Mouse (Mus musculus): ENCODE data around the gene Cd3eap. TPM values are rescaled to one million over a fixed set of nuclear protein-coding genes. Genes with fewer than 3 reads are reported as not detected.

The Cd3eap gene
- 15.8 and 18.7 TPM in 2 replicates for polyA plus RNA-seq (2015; fragmentation: Nextera tagmentation; extraction: Ambion mirVana)

GRCm38 (mm10) chr7:19359299-19359891 is at the start of gene Cd3eap, which contains the start of gene Ppp1r13l:
Cd3eap (minus strand) TSS chr7:19359483.
Ppp1r13l (plus strand) TSS chr7:19359749.
- peak; percentile 89 for DNase-seq (ENCODE audit: low spot score)

GRCm38 (mm10) chr7:19405417-19405816 is 46.1 kb upstream of the Cd3eap start:
- peak; percentile 85 for DNase-seq (ENCODE audit: low spot score)

- DNase-seq (ENCODE audit: low spot score): no peak
These were observed 45.2 kb upstream of the Cd3eap start, which contains the start of gene Ckm for GRCm38 (mm10) chr7:19404476-19404875. Ckm (plus strand) TSS chr7:19404776.

- peak; percentile 94 for DNase-seq (ENCODE audit: low spot score)
These were observed 44.5 kb upstream of the Cd3eap start, which contains the start of gene Klc3 for GRCm38 (mm10) chr7:19403731-19404296. Klc3 (minus strand) TSS chr7:19404104.

- DNase-seq (ENCODE audit: low spot score): no peak
These were observed 43.3 kb upstream of the Cd3eap start for GRCm38 (mm10) chr7:19402535-19403112.

GRCm38 (mm10) chr7:19400946-19401345 is 41.7 kb upstream of the Cd3eap start:
- no peak for DNase-seq (ENCODE audit: low spot score)

- peak; percentile 70 for DNase-seq (ENCODE audit: low spot score)
These were observed 40.4 kb upstream of the Cd3eap start for GRCm38 (mm10) chr7:19399496-19400280.

GRCm38 (mm10) chr7:19394484-19394883 is 35.2 kb upstream of the Cd3eap start:
- DNase-seq (ENCODE audit: low spot score): no peak

- no peak for DNase-seq (ENCODE audit: low spot score)
These were observed 29.6 kb upstream of the Cd3eap start for GRCm38 (mm10) chr7:19388699-19389413.

GRCm38 (mm10) chr7:19383708-19384107 is 24.4 kb upstream of the Cd3eap start:
- no peak for DNase-seq (ENCODE audit: low spot score)

GRCm38 (mm10) chr7:19382166-19382541 is 22.9 kb upstream of the Cd3eap start:
- peak; percentile 42 for DNase-seq (ENCODE audit: low spot score)

GRCm38 (mm10) chr7:19381377-19382165 is 22.3 kb upstream of the Cd3eap start, which contains the start of gene Ercc2:
Ercc2 (plus strand) TSS chr7:19382010.
- DNase-seq (ENCODE audit: low spot score): peak; percentile 99

- no peak for DNase-seq (ENCODE audit: low spot score)
These were observed 18.8 kb upstream of the Cd3eap start for GRCm38 (mm10) chr7:19378049-19378448.

- DNase-seq (ENCODE audit: low spot score): no peak
These were observed 16.7 kb upstream of the Cd3eap start for GRCm38 (mm10) chr7:19376019-19376418.

- DNase-seq (ENCODE audit: low spot score): no peak
These were observed 16.1 kb upstream of the Cd3eap start for GRCm38 (mm10) chr7:19375368-19375767.

GRCm38 (mm10) chr7:19373367-19373766 is 14.1 kb upstream of the Cd3eap start:
- no peak for DNase-seq (ENCODE audit: low spot score)

GRCm38 (mm10) chr7:19369823-19370425 is 10.6 kb upstream of the Cd3eap start:
- peak; percentile 76 for DNase-seq (ENCODE audit: low spot score)

GRCm38 (mm10) chr7:19368380-19368779 is 9.1 kb upstream of the Cd3eap start:
- no peak for DNase-seq (ENCODE audit: low spot score)

GRCm38 (mm10) chr7:19365376-19365775 is 6.1 kb upstream of the Cd3eap start:
- no peak for DNase-seq (ENCODE audit: low spot score)

GRCm38 (mm10) chr7:19363881-19364280 is 4.6 kb upstream of the Cd3eap start:
- peak; percentile 67 for DNase-seq (ENCODE audit: low spot score)

All from thymus, postnatal 0 days (tissue).